Mouse (Mus musculus) intestine, postnatal 0 days (tissue): Measurements from ENCODE around the gene Ltb. TPM values are rescaled to one million over a fixed set of nuclear protein-coding genes. Genes with fewer than 3 reads are reported as not detected.

Source experiments
- ATAC-seq: fragments of 200-750 bp; cut with Nextera tagmentation; 2 replicates; pipeline ENCODE4 v1.8.0; 2017; ENCODE audit warnings: mild to moderate bottlenecking, moderate TSS enrichment, moderate library complexity
- H3K27ac ChIP-seq: fragments of 300-500 bp; sonication (generic); 2 replicates; pipeline ENCODE4 v1.5.1; 2014; ENCODE audit warnings: mild to moderate bottlenecking, low read depth, low read length, moderate library complexity
- H3K27me3 ChIP-seq: fragments of 300-500 bp; sonication (generic); replicated peaks from 2 replicates; pipeline ENCODE4 v1.6.1; 2014; ENCODE audit warnings: low read length, mixed read lengths; ENCODE audit not compliant: control insufficient read depth, insufficient read depth
- H3K36me3 ChIP-seq: fragments of 300-500 bp; sonication (generic); 2 replicates; pipeline ENCODE4 v1.6.1; 2014; ENCODE audit warnings: mild to moderate bottlenecking, moderate library complexity; ENCODE audit not compliant: control insufficient read depth, insufficient read depth
- H3K4me1 ChIP-seq: fragments of 300-500 bp; sonication (generic); replicated peaks from 2 replicates; pipeline ENCODE4 v1.6.1; 2014; ENCODE audit warnings: antibody characterized with exemption, low read length, mixed read lengths; ENCODE audit not compliant: control insufficient read depth, insufficient read depth
- H3K4me2 ChIP-seq: fragments of 300-500 bp; sonication (generic); replicated peaks from 2 replicates; pipeline ENCODE4 v1.6.1; 2014; ENCODE audit warnings: low read depth, mild to moderate bottlenecking, moderate library complexity
- H3K4me3 ChIP-seq: fragments of 300-500 bp; sonication (generic); 2 replicates; pipeline ENCODE4 v1.5.1; 2014; ENCODE audit warnings: low read depth, low read length
- H3K9ac ChIP-seq: fragments of 300-500 bp; sonication (generic); 2 replicates; pipeline ENCODE4 v1.6.1; 2014; ENCODE audit warnings: mild to moderate bottlenecking, low read depth, low read length
- H3K9me3 ChIP-seq: fragments of 300-500 bp; sonication (generic); 2 replicates; pipeline ENCODE4 v1.6.1; 2016; ENCODE audit warnings: mixed run types; ENCODE audit not compliant: control insufficient read depth
- CTCF ChIP-seq: sonication (generic); IDR thresholded peaks from 2 replicates; pipeline ENCODE4 v1.5.1; 2016; ENCODE audit warnings: low read depth, mild to moderate bottlenecking, control low read depth, antibody characterized with exemption, moderate library complexity
- WGBS: fragments of 180-500 bp; shearing (Covaris S2); extraction: QIAGEN DNeasy Blood & Tissue Kit; methylation state at CpG from one replicate; pipeline ENCODE4 v1.1.7; 2014; 5-methylcytosine and 5-hydroxymethylcytosine counted together
- polyA plus RNA-seq: library from polyadenylated mRNA; unstranded; fragments of >200 nt; fragmentation: Nextera tagmentation; extraction: Ambion mirVana; gene quantifications from 2 replicates; pipeline ENCODE4 v1.2.1, GENCODE M21; 2015

Ltb gene
- polyA plus RNA-seq, 1 experiment from 2014 or later: 1.7 TPM

- 92% methylated on average over 16 of the region's 16 CpGs for WGBS
- no peak for ATAC-seq
- H3K36me3 ChIP-seq: peaks cover 82% of the 10 kb centered on the region
- no peak overlapping the region for H3K4me2 ChIP-seq
- no peak overlapping the region for H3K27ac ChIP-seq
- no peaks in the 10 kb centered on the region for H3K9me3 ChIP-seq
- H3K9ac ChIP-seq: no peak overlapping the region
- no peak for TF ChIP-seq CTCF
- no peak overlapping the region for H3K4me3 ChIP-seq
- no peaks in the 10 kb centered on the region for H3K27me3 ChIP-seq
- peaks cover 4% of the 10 kb centered on the region; the same call in 1 of the 2 replicates for H3K4me1 ChIP-seq
These were observed 35.2 kb upstream of the Ltb start for GRCm38 (mm10) chr17:35158850-35159593.

DNA sequence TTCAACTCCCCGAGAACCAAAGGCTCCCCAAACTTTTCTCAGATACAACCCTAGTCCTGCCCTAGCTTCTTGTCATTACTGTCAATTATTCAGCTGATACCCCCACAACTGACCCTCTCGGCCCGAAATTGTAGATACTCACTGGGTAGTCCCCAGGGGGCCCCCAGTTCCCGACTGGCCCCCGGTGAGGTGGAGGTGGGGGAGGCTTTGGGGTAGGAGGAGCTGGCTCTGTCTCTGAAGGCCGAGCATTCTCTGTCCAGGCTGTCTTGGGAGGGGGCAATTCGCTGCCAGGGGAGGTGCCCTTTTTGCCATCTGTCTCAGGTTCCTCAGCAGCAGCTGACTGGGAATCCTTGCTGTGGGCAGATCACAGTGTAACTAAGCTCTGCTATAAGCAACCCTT, 34.6 kb upstream of the Ltb start:
- 90% methylated on average over 7 of the region's 7 CpGs for WGBS
- H3K4me3 ChIP-seq: no peak overlapping the region
- no peak overlapping the region for H3K4me2 ChIP-seq
- H3K36me3 ChIP-seq: peaks cover 76% of the 10 kb centered on the region
- ATAC-seq: no peak
- no peaks in the 10 kb centered on the region for H3K9me3 ChIP-seq
- H3K4me1 ChIP-seq: peaks cover 4% of the 10 kb centered on the region; the same call in 1 of the 2 replicates
- no peak overlapping the region for H3K9ac ChIP-seq
- TF ChIP-seq CTCF: no peak
- H3K27me3 ChIP-seq: no peaks in the 10 kb centered on the region
- no peak overlapping the region for H3K27ac ChIP-seq

DNA sequence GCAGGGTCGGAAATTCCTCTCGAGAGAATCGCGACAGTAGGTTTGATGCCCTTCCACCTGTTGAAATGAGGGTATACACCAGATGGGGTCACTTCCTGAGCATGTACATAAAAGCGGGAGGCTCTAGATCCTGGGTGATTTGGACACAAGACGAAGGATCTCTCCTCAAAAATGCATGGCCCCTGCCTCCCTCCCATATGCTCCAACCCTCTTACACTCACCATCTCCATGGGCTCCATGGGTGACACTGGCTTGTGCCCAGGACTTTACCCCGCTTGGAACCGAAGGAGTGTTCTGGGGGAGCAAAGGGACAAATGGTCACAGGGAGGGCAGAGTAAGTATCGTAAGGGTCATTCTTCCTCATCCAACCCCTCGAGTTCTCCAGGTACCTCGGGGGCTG, 32.8 kb upstream of the Ltb start:
- H3K4me1 ChIP-seq: peaks cover 4% of the 10 kb centered on the region; the same call in 1 of the 2 replicates
- WGBS: 77% methylated on average over 11 of the region's 11 CpGs
- H3K4me2 ChIP-seq: no peak overlapping the region
- H3K4me3 ChIP-seq: no peak overlapping the region
- no peak overlapping the region for H3K27ac ChIP-seq
- peaks cover 58% of the 10 kb centered on the region for H3K36me3 ChIP-seq
- H3K9me3 ChIP-seq: no peaks in the 10 kb centered on the region
- no peak overlapping the region for H3K9ac ChIP-seq
- no peak for TF ChIP-seq CTCF
- no peak for ATAC-seq
- H3K27me3 ChIP-seq: no peaks in the 10 kb centered on the region

DNA sequence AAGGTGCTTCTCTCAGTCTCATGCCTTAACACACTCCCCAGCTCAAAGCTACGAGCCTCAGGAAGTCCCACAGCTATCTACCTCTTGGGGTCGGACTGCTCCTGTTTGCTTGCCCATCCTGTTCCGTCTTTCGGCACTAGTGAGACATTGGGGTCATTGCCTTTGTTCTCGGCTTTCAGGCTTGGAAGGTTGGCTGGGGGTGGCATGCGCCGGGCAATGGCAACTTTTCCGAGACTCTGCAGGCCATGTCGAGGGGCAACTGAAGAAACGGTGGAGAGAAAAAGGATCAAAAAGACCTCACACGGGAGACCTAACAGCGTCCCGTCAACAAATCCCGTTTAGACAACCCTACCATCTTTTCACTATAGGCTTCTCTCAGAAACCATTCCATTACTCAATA, 32.1 kb upstream of the Ltb start:
- Histone ChIP-seq H3K9ac (no peak overlapping the region), H3K4me2 (peak overlapping the region; percentile 82; the same call in 1 of the 2 replicates), H3K36me3 (peaks cover 51% of the 10 kb centered on the region), H3K4me1 (peaks cover 4% of the 10 kb centered on the region; the same call in 1 of the 2 replicates), H3K9me3 (no peaks in the 10 kb centered on the region), H3K4me3 (peak overlapping the region; percentile 94; the same call in 1 of the 2 replicates), H3K27me3 (no peaks in the 10 kb centered on the region), H3K27ac (no peak overlapping the region)
- ATAC-seq: no peak
- TF ChIP-seq CTCF: no peak
- WGBS: 66% methylated on average over 14 of the region's 14 CpGs

GRCm38 (mm10) chr17:35162730-35163129, 31.5 kb upstream of the Ltb start:
- no peak for TF ChIP-seq CTCF
- 11% methylated on average over 12 of the region's 12 CpGs for WGBS
- H3K4me3 ChIP-seq: peak overlapping the region; percentile 94
- H3K4me2 ChIP-seq: peak overlapping the region; percentile 82
- H3K4me1 ChIP-seq: peaks cover 4% of the 10 kb centered on the region; the same call in 1 of the 2 replicates
- H3K9ac ChIP-seq: peak overlapping the region; percentile 98
- no peak overlapping the region for H3K27ac ChIP-seq
- ATAC-seq: no peak
- no peaks in the 10 kb centered on the region for H3K9me3 ChIP-seq
- no peaks in the 10 kb centered on the region for H3K27me3 ChIP-seq
- H3K36me3 ChIP-seq: peaks cover 45% of the 10 kb centered on the region

DNA sequence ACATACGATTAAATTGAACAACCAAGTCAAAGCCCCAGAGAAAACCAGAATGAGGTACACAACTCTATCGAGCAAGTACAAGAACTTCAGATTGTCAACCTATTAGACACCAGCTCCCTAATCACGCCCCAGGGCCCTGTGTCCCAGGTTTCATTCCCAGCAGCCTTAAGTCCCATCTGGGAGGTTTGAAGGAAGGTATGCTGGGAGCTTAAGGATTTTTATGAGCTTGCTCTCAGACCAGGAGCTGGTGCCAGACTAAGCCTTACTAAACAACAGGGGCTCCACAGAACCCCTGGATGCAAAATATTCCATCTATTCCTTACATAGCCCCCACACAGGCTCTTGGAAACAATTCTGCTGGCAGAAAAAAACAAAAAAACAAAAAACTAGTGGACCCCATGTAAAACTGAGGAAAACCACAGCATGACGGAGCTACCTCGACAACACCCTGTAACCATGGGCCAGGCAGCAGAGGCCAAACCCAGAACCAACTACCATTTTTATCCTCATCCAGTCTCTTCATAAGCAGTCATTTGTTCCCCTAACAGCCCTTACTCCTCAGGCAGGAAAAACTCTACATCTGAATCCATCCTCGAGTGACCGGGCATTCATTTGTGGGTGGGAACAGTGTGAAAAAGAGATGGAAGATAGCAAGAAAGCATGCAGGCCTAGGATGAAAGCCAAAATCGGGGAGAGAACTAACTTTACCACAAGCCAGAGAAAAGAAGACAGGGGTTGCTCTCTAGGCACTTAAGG, 30.7 kb upstream of the Ltb start:
- TF ChIP-seq CTCF: no peak
- peaks cover 38% of the 10 kb centered on the region for H3K36me3 ChIP-seq
- H3K27me3 ChIP-seq: no peaks in the 10 kb centered on the region
- no peak for ATAC-seq
- H3K9me3 ChIP-seq: no peaks in the 10 kb centered on the region
- H3K4me3 ChIP-seq: peak overlapping the region; percentile 94
- 5% methylated on average over 8 of the region's 8 CpGs for WGBS
- H3K4me1 ChIP-seq: peaks cover 4% of the 10 kb centered on the region; the same call in 1 of the 2 replicates
- peak overlapping the region; percentile 98 for H3K9ac ChIP-seq
- H3K27ac ChIP-seq: peak overlapping the region; percentile 96
- H3K4me2 ChIP-seq: peak overlapping the region; percentile 82
